In genomic region chr4:110286841-110287240, GRCm38 (mm10) we compare ENCODE assay signal across 10 mouse cellular contexts.
DNase-seq lines count a peak whose midpoint lies in the region; ATAC-seq lines count a peak whose summit lies in the region.
"Had no signal": no experiment of that assay in that cellular context is flagged by ENCODE, and none has a peak within 500 bp of the region (broad histone marks: within the 10 kb centered on the region; RNA-seq: fewer than 3 reads in every experiment).

No protein-coding gene starts in this region.

- ATAC-seq in neural tube, embryonic 11.5 days (ENCODE audit: insufficient read depth, low FRiP score, low TSS enrichment) = no peak
- ATAC-seq in forebrain, embryonic 15.5 days (replicated peaks) = peak; percentile 17; the same call in 1 of the 2 replicates
- ATAC-seq in limb, embryonic 11.5 days (ENCODE audit: insufficient number of reproducible peaks, low FRiP score, low TSS enrichment, low read depth) = no peak; the same call in 1 of the 2 replicates
- no peak for ATAC-seq in stomach, embryonic 15.5 days (ENCODE audit: insufficient read depth, low FRiP score, low read depth)
- ATAC-seq: Patski had no signal

- DNase-seq in neural tube, embryonic 11.5 days (ENCODE audit: low spot score) = peak; percentile 12
- no peak for DNase-seq in neural tube, embryonic 10.5 days (ENCODE audit: extremely low spot score, low spot score)
- DNase-seq in limb, embryonic 11.5 days (ENCODE audit: low spot score) = no peak
- DNase-seq in right cerebral cortex, postnatal 25 days = no peak
- DNase-seq in thymus, postnatal 25 days = no peak
- DNase-seq: kidney, postnatal 36 days had no signal

- H3K27ac ChIP-seq in neural tube, embryonic 11.5 days (ENCODE audit: low read depth, low read length) = peak overlapping the region; percentile 91
- H3K27ac ChIP-seq in forebrain, embryonic 15.5 days (replicated peaks) = peak overlapping the region; percentile 87
- H3K27ac ChIP-seq in limb, embryonic 11.5 days (replicated peaks; ENCODE audit: low read depth, low read length) = no peak overlapping the region
- H3K27ac ChIP-seq in stomach, embryonic 15.5 days = no peak overlapping the region
- H3K27ac ChIP-seq: liver, embryonic 15.5 days had no signal

- no peaks in the 10 kb centered on the region for H3K9me3 ChIP-seq in neural tube, embryonic 11.5 days (ENCODE audit: control insufficient read depth, low read length)
- no peaks in the 10 kb centered on the region for H3K9me3 ChIP-seq in forebrain, embryonic 15.5 days
- no peaks in the 10 kb centered on the region for H3K9me3 ChIP-seq in limb, embryonic 11.5 days (ENCODE audit: control insufficient read depth, low read length)
- no peaks in the 10 kb centered on the region for H3K9me3 ChIP-seq in stomach, embryonic 15.5 days
- H3K9me3 ChIP-seq: liver, embryonic 15.5 days had no signal

- no peaks in the 10 kb centered on the region for H3K27me3 ChIP-seq in neural tube, embryonic 11.5 days (ENCODE audit: control insufficient read depth, insufficient read depth, low read length)
- no peaks in the 10 kb centered on the region for H3K27me3 ChIP-seq in forebrain, embryonic 15.5 days
- no peaks in the 10 kb centered on the region for H3K27me3 ChIP-seq in limb, embryonic 11.5 days (ENCODE audit: control insufficient read depth, insufficient read depth, low read length)
- no peaks in the 10 kb centered on the region for H3K27me3 ChIP-seq in stomach, embryonic 15.5 days (replicated peaks)
- H3K27me3 ChIP-seq: liver, embryonic 15.5 days had no signal

- no peaks in the 10 kb centered on the region; the same call in 1 of the 2 replicates for H3K4me1 ChIP-seq in neural tube, embryonic 11.5 days (ENCODE audit: control insufficient read depth, insufficient read depth, low read length)
- H3K4me1 ChIP-seq in forebrain, embryonic 15.5 days = peaks cover 44% of the 10 kb centered on the region
- H3K4me1 ChIP-seq in limb, embryonic 11.5 days (ENCODE audit: control insufficient read depth, insufficient read depth, low read length) = peaks cover 13% of the 10 kb centered on the region; the same call in 1 of the 2 replicates
- no peaks in the 10 kb centered on the region for H3K4me1 ChIP-seq in stomach, embryonic 15.5 days
- H3K4me1 ChIP-seq: liver, embryonic 15.5 days had no signal

- H3K4me3 ChIP-seq in neural tube, embryonic 11.5 days (ENCODE audit: low read depth, low read length) = peak overlapping the region; percentile 36
- H3K4me3 ChIP-seq in forebrain, embryonic 15.5 days = peak overlapping the region; percentile 53
- H3K4me3 ChIP-seq in limb, embryonic 11.5 days (ENCODE audit: low read depth, low read length) = no peak overlapping the region
- H3K4me3 ChIP-seq in stomach, embryonic 15.5 days (replicated peaks) = peak overlapping the region; percentile 8; the same call in 1 of the 2 replicates
- H3K4me3 ChIP-seq: liver, embryonic 15.5 days had no signal

- WGBS in neural tube, embryonic 11.5 days = 30% methylated on average over 7 of the region's 7 CpGs
- 12% methylated on average over 7 of the region's 7 CpGs for WGBS in forebrain, embryonic 15.5 days
- 50% methylated on average over 7 of the region's 7 CpGs for WGBS in limb, embryonic 11.5 days
- WGBS in stomach, embryonic 15.5 days = 56% methylated on average over 7 of the region's 7 CpGs

- H3K9ac ChIP-seq in neural tube, embryonic 11.5 days (ENCODE audit: low read length) = peak overlapping the region; percentile 62
- H3K9ac ChIP-seq in forebrain, embryonic 15.5 days (replicated peaks) = peak overlapping the region; percentile 58
- no peak overlapping the region for H3K9ac ChIP-seq in limb, embryonic 11.5 days (ENCODE audit: low read length)
- no peak overlapping the region for H3K9ac ChIP-seq in stomach, embryonic 15.5 days
- H3K9ac ChIP-seq: liver, embryonic 15.5 days had no signal

- H3K4me2 ChIP-seq in neural tube, embryonic 11.5 days (ENCODE audit: low read depth) = peak overlapping the region; percentile 42
- H3K4me2 ChIP-seq in forebrain, embryonic 15.5 days (replicated peaks) = peak overlapping the region; percentile 60
- peak overlapping the region; percentile 34 for H3K4me2 ChIP-seq in limb, embryonic 11.5 days (ENCODE audit: low read depth, severe bottlenecking)
- H3K4me2 ChIP-seq in stomach, embryonic 15.5 days = peak overlapping the region; percentile 27; the same call in 1 of the 2 replicates
- H3K4me2 ChIP-seq: liver, embryonic 15.5 days had no signal

- no peaks in the 10 kb centered on the region for H3K36me3 ChIP-seq in neural tube, embryonic 11.5 days (ENCODE audit: control insufficient read depth, insufficient read depth, low read length)
- no peaks in the 10 kb centered on the region for H3K36me3 ChIP-seq in forebrain, embryonic 15.5 days
- H3K36me3 ChIP-seq in limb, embryonic 11.5 days (ENCODE audit: control insufficient read depth, insufficient read depth, low read length) = no peaks in the 10 kb centered on the region
- no peaks in the 10 kb centered on the region for H3K36me3 ChIP-seq in stomach, embryonic 15.5 days
- H3K36me3 ChIP-seq: liver, embryonic 15.5 days had no signal

Comparison
In these comparisons a context has a peak if more than half of its experiments do, and no peak if none do; other contexts are left out.
1. H3K27ac ChIP-seq: peak in neural tube, embryonic 11.5 days (single experiment) and forebrain, embryonic 15.5 days (single experiment); none in limb, embryonic 11.5 days (single experiment) and stomach, embryonic 15.5 days (single experiment).
2. H3K9ac ChIP-seq: peak in neural tube, embryonic 11.5 days (single experiment) and forebrain, embryonic 15.5 days (single experiment); none in limb, embryonic 11.5 days (single experiment) and stomach, embryonic 15.5 days (single experiment).
3. Peak in every context shown above with its lines, with median percentiles within 50 percentile points of each other: H3K4me2 ChIP-seq.